Mouse (Mus musculus) lung, postnatal 36 days (tissue): ENCODE measurements around the gene Rbm19.

Experiments used
- DNase-seq: peaks from one replicate; pipeline ENCODE4 v3.0.0; 2022; ENCODE audit warnings: mixed read lengths

Gene Rbm19

DNA sequence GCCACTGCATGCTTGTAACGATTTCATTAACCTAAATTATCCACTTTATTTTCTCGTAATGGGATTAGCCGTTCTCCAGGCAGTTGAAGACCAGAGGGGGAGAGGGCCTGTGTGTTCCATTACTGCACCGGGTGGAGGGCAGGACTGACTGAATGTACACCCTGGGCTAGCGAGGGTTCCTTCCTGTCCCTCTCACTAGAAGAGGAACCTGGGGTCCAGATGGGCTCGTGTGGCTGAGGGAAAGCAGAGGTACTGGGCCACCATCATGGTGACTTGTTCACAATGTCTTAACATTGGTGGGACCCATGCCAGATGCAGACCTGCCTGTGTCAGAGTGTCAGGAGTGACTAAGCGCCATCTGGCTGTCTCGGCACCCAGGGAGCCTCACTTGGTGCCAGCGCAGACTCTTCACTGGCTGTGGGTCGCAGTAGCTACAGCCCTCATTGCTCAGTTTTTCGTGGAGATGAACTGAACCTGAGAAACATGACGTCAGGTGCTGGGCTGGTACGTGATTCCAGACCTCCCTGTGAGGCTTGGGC, 51.6 kb downstream of the Rbm19 start:
- DNase-seq = no peak

DNA sequence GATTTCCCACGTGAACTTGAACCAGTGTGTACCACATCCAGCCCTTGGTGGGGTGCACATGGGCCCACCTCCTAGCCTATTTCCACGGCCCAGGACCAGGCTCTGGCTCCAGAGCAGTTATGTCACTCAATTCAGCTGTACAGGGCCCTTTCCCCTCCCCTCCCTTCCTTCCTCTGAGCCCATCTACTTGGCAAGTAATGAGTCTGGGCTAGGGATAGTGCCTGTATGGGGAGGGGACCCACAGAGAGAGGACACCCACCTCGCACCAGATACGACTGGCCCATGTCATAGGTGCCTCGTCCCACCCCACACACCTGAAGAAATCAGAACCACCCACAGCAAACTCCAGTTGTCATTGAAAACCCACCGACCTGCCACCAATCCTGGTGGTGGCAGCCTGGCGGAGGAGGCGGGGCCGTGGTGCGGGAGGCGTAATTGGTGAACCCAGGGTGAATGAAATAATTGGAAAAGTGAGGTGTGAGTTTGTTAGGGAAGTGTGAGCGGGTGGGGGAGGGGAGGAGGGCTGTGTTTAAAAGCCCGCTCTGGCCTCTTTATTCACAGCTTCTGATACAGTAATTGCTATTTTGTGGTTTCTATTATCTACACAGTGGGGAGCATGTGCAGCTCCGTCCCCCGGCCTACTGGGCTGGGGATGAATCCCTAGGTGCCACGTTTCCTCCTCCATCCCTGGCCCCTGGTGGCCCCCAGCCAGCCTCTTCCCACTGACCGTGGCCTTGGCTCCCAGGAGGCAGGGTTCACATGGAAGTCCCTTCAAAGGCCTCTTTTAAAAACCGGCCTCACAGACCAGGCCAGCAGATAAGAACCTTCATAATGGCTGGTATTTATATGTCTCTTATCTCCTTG, 55.8 kb downstream of the Rbm19 start:
- DNase-seq = no peak

DNA sequence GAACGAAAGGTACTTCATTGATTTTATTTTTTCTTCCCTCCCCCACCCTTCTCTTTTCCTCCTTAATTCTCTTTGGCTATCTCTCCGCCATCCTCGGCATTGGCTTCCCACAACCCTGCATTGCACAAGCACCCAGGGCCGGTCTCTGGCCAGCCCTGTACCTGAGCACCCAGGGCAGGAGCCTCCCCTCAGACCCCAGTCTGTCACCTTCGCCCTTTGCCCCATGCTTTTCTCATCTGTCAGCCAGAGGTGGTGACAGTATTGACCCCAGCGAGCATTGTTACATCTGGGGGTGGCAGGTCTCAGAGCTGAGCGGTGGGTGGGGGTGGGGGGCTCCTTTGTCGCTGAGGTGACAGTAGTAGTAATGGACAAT, 56.5 kb downstream of the Rbm19 start:
- no peak for DNase-seq

- DNase-seq = no peak
Observed at GRCm38 (mm10) chr5:120174317-120174716, 58.1 kb downstream of the Rbm19 start.

DNA sequence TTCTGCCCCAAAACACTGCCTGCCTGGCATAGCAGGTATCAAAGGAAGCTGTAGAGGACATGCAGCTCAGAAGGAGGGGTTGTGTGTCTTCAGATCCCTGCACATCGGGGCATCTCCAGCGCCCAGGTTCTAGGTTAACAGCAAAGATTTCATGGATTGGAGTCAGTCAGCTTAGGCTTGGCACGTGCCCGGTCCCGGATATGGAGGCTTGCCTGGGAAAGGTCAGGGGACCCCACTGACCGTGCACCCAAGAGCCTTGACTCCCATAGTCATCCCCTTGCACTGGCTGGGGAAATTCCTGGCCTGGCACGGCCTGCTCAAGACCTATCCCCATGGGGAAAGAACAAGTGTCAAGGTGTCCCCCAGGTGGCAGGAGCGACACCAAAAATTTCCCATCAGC, 59.0 kb downstream of the Rbm19 start:
- no peak for DNase-seq

- no peak for DNase-seq
Observed at GRCm38 (mm10) chr5:120176246-120177065, 60.2 kb downstream of the Rbm19 start.

DNA sequence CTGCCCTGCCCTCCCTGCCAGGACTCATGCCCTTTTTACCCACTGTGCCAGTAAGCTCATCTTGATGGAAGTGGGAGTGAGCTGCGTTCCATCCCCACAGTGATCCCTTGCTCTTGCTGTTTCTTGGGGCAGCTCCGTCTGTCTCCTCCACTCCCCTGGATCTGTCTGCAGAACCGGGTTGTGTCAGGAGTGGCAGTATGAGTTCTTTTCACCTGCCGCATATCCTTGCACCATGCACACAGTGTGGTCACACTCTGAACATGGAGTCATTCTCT, 60.7 kb downstream of the Rbm19 start:
- no peak for DNase-seq

GRCm38 (mm10) chr5:120180102-120180501, 63.8 kb downstream of the Rbm19 start:
- DNase-seq = no peak

DNA sequence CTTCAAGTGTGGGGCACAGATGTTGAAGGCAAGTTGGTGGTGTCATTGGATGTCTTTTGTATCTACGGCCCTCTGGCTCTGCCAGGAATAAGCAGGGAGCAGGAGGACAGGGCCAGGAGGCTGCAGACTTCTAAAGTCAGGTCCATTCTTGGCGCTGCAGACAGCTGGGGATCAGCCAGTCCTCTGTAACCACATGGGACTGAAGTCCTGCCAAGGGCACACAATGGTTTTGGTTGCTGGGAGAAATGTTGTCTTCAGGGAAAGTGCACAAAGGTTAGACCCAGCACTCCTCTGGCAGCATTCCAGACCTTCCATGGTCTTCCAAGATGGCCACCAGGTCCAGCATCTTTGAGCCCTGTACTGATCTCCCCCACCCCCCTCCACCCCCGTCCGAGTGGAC, 65.1 kb downstream of the Rbm19 start:
- no peak for DNase-seq

DNA sequence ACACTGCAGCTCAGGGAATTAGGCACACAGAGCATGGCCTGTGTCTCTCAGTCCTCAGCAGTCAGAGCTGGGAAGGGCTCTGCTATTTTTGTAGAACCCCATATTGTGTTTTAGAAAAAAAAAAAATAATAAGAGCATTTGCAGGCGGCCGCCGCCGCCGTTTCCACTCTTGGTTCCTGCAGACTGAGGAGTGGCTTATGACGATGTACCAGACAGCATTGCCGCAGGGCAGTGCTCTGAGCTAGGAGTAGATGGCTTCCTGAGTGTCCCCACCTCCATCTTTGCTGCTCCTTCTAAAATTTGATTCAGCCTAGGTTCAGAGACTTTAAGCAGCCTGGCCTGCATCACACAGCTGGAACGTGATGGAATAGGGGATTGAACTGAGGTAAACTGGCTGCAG, 67.1 kb downstream of the Rbm19 start:
- no peak for DNase-seq

GRCm38 (mm10) chr5:120183790-120184189, 67.5 kb downstream of the Rbm19 start:
- DNase-seq = no peak

DNA sequence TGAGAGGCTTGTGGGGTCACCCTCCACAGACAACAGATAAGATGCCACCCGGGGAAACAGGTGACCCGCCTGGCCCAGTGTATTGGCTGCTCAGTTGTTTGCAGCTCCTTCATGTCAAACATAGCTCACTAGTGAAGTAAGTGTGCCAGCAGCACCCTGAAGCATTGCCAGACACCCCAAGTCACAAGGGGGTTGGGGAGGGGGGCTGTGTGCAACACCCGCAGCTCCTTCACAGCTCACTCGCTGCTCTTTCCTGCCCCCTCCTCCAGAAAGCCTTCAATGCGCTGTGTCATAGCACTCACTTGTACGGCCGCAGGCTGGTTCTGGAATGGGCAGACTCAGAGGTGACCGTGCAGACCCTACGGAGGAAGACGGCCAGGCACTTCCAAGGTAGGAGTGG, 69.7 kb downstream of the Rbm19 start:
- no peak for DNase-seq

- peak; percentile 15 for DNase-seq
Observed at GRCm38 (mm10) chr5:120188541-120188940, 72.3 kb downstream of the Rbm19 start.

GRCm38 (mm10) chr5:120190001-120190582, 73.8 kb downstream of the Rbm19 start:
- DNase-seq = no peak

DNA sequence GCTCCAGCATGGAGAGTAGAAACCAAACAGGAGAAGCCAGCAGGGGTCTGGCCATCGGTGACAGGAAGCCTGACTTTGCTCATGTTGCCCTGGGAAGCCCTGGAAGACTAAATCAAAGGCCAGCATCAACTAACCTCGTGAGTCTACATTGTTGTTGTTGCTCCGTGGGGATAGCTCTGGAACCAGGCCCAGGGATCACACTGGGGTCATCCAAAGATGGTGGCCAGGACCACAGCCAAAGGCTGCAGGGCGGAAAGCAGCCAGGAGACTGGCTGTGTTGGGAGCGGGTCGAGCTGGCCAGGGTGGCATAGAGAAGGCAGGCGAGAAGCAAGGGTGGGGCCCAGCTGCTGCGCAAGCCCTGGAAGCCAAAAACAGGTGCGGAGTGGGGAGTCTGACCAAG, 75.4 kb downstream of the Rbm19 start:
- peak; percentile 8 for DNase-seq

- DNase-seq = no peak
Observed at GRCm38 (mm10) chr5:120194309-120194941, 78.2 kb downstream of the Rbm19 start.

DNA sequence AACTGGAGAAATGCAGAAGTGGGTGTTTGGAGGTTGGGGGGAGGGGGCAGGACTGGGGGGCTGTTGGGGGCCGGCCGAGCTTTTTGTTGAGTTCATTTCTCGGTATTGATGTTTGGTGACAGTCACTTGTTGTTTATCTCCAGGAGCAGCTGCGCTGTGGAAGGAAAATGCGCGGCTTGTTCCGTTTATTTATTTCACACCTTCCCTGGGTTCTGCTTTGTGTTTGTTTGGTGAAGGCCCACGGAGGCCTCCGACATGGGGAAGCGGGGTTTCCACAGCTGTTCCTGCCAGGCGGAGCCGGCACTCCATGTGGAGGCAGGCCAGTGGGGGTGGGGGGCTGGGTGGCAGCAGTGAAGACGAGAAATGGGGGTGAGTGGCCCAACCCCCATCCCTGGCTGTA, 78.7 kb downstream of the Rbm19 start:
- no peak for DNase-seq

DNA sequence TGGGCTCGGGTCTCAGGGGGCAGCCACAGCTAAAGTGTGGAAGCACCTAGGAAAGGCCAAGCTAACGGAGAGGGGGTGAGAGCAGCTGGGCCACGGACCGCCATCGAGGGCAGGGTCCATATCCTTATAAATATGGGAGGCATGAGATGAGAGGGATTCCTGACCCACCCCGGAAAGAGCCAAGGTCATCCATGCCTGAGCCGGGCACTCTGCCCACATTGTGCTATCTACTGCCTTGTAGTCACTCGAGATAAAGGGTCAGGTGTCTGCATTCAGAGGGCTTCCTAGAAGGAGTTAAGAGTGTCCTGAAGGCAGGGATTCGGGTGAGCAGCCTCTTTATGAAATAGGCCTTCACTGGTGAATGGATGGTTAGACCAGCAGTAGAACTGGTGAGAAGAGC, 80.6 kb downstream of the Rbm19 start:
- no peak for DNase-seq

- DNase-seq = no peak
Observed at GRCm38 (mm10) chr5:120197813-120198387, 81.6 kb downstream of the Rbm19 start.

DNA sequence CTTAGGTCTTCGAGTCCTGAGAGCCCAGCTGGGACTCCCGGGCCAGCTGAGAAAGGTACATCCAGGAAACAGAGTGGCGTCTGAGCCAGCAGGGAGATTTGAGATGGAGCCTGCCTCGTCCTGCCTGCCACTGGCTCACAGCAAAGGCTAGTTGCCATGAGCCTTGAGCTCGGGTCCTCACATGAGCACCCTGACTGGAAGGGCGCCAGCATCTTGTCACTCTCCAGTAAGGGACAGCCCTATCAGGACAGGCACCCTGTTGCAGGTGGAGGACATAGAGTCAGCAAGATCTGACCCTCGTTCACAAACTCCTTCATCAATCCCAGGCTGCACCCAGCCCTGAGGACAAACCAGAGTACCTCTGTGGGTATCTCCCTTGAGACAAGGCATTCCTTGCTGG, 83.6 kb downstream of the Rbm19 start:
- no peak for DNase-seq

DNA sequence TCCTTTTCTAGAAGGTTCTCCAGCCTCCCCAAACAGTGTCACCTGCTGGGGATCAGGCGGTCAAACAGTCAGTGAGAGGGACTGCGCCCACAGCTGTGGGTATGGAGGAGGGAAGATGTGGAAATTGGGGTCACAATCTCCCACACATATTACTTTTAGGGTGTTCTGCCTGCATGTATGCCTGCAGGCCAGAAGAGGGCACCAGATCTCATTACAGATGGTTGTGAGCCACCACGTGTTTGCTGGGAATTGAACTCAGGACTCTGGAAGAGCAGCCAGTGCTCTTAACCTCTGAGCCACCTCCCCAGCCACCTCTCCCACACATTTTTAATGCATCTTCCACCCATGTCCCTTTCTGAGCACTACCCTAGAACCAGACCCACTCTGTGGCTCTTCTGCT, 88.1 kb downstream of the Rbm19 start:
- no peak for DNase-seq

DNA sequence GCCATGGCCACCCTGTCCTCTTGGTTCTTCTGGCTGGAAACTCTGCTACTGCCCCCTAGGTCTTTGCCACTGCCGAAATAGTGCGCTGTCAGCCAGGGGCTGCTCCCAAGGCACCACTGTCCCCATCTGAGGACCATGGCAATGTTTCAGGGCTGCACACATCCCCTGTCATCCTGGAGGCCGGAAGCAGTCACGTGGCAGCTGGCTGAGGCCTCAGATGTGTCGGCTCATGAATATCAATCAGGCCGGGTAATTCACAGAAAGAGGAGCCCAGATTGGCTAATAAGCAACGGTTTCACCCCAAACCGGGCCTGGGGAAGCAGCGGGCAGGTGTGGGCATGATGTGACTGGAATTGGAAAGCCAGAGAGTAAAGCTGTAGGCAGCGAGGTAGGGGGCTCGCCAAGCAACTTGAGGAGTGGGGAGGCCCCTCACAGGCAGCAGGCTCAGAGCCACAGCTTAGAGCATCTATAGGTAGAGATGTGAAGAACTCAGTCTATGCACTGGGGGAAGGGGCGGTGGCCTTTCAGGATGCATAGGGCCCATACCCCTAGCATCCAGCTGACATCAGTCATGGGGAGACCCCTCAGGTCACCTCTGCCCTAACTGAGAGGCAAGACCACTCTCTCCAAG, 90.2 kb downstream of the Rbm19 start:
- DNase-seq = no peak
